22 mouse cellular contexts compared by ENCODE assay signal in the genomic region with DNA sequence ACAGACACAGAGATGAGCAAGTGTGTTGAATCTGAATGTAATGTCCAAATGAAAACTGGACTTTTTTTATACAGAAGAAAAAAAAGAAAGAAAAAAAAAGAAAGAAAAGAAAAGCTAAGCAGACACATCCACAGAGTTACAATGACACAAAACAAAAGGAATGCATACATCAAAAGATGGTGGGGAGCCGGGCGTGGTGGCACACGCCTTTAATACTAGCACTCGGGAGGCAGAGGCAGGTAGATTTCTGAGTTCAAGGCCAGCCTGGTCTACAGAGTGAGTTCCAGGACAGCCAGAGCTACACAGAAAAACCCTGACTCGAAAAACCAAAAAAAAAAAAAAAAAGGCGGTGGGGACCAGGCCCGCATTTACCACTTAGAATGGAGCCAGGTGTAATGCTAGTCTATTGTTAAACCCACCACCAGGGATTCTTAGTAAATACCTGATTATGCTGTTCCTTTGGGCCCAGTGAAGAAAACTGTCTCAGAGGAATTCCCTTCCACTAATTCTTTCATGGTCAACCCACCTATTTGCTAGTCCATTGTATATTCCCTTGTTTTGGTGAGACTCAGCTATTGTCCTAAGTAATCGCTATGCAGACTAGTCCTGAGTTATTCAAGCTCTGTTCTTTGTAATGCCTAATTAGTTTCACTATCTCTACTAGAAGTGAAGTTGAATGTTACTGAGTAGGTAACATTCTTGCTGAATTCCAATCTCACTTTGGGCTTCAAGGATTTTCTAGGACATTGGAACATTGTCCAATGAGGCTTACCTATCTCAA.
DNase-seq lines count a peak whose midpoint lies in the region; ATAC-seq and TF ChIP-seq lines count a peak whose summit lies in the region.
"Had no signal": no experiment of that assay in that cellular context is flagged by ENCODE, and none has a peak within 500 bp of the region (broad histone marks: within the 10 kb centered on the region; RNA-seq: fewer than 3 reads in every experiment).

No protein-coding gene starts in this region.

- H3K4me1 ChIP-seq in ES-Bruce4 (ENCODE audit: control insufficient read depth, insufficient read depth, low read length) = peaks cover 2% of the 10 kb centered on the region
- peaks cover 0 to 10% of the 10 kb centered on the region in 2 experiments; a peak in 3 of 4 replicates for H3K4me1 ChIP-seq in ES-E14 (ENCODE audit: control insufficient read depth in 2 of 2, insufficient read depth in 2 of 2, low read length in 2 of 2, poor library complexity in 1 of 2)
- no peaks in the 10 kb centered on the region for H3K4me1 ChIP-seq in forebrain, embryonic 12.5 days
- H3K4me1 ChIP-seq in hindbrain, embryonic 10.5 days (replicated peaks) = no peaks in the 10 kb centered on the region
- H3K4me1 ChIP-seq: embryonic facial prominence, embryonic 10.5 days; embryonic facial prominence, embryonic 12.5 days had no signal

- H3K4me3 ChIP-seq in ES-Bruce4 (ENCODE audit: low read depth, low read length) (no peak overlapping the region), ES-E14 (ENCODE audit: insufficient read depth in 1 of 2, low read depth in 1 of 2, low read length in 2 of 2, poor library complexity in 1 of 2, severe bottlenecking in 1 of 2) (no peak overlapping the region)
- H3K4me3 ChIP-seq in forebrain, embryonic 12.5 days (replicated peaks) = no peak overlapping the region
- no peak overlapping the region for H3K4me3 ChIP-seq in hindbrain, embryonic 10.5 days
- H3K4me3 ChIP-seq: embryonic facial prominence, embryonic 10.5 days; embryonic facial prominence, embryonic 12.5 days had no signal

- H3K27ac ChIP-seq in ES-Bruce4 (ENCODE audit: insufficient read depth, low read length) (peak overlapping the region; percentile 54), ES-E14 (ENCODE audit: insufficient read depth, low read depth, low read length, poor library complexity, severe bottlenecking) (peak overlapping the region; percentile 88)
- H3K27ac ChIP-seq in forebrain, embryonic 12.5 days = no peak overlapping the region
- H3K27ac ChIP-seq in hindbrain, embryonic 10.5 days = no peak overlapping the region
- H3K27ac ChIP-seq: embryonic facial prominence, embryonic 10.5 days; embryonic facial prominence, embryonic 12.5 days had no signal

- H3K36me3 ChIP-seq in ES-Bruce4 (ENCODE audit: control insufficient read depth, insufficient read depth, low read length, poor library complexity, severe bottlenecking) (no peaks in the 10 kb centered on the region; the same call in 1 of the 2 replicates), ES-E14 (ENCODE audit: control insufficient read depth, insufficient read depth, low read length, poor library complexity, severe bottlenecking) (peaks cover 4% of the 10 kb centered on the region; the same call in 1 of the 2 replicates)
- no peaks in the 10 kb centered on the region for H3K36me3 ChIP-seq in forebrain, embryonic 12.5 days (replicated peaks)
- H3K36me3 ChIP-seq in hindbrain, embryonic 10.5 days = no peaks in the 10 kb centered on the region
- H3K36me3 ChIP-seq: embryonic facial prominence, embryonic 10.5 days; embryonic facial prominence, embryonic 12.5 days had no signal

- DNase-seq in ES-E14 (ENCODE audit: low read depth, low spot score) = peak; percentile 60
- DNase-seq in WW6 (ENCODE audit: low read depth, low spot score) = peak; percentile 31
- DNase-seq in embryo, embryonic 11 days = no peak
- no peak for DNase-seq in hindbrain, embryonic 10.5 days (ENCODE audit: low spot score)
- DNase-seq: adrenal gland, postnatal 10 days; adrenal gland, postnatal 25 days; B cell, adult 2 months; cerebellum, adult 11 months; cerebellum, adult 18-20 months; cerebellum, adult 8-10 months; cerebellum, adult 9-11 months; cerebellum, postnatal 14 days; cerebellum, postnatal 36 days had no signal

- no peak overlapping the region for H3K9ac ChIP-seq in ES-Bruce4 (ENCODE audit: low read depth, poor library complexity, severe bottlenecking)
- no peak overlapping the region for H3K9ac ChIP-seq in ES-E14 (ENCODE audit: insufficient read depth, low read depth, low read length, poor library complexity, severe bottlenecking)
- no peak overlapping the region for H3K9ac ChIP-seq in forebrain, embryonic 12.5 days
- H3K9ac ChIP-seq: embryonic facial prominence, embryonic 12.5 days had no signal

- TF ChIP-seq EP300 in ES-Bruce4 (IDR thresholded peaks at IDR 0.05; ENCODE audit: insufficient read depth, low read depth, low read length) = no peak

- no peak for TF ChIP-seq CTCF in ES-Bruce4 (IDR thresholded peaks at IDR 0.05; ENCODE audit: low read depth, low read length)

- no peak for ATAC-seq in forebrain, embryonic 12.5 days (ENCODE audit: low FRiP score)
- ATAC-seq: activated CD4-positive, CD25-positive, alpha-beta regulatory T cell, adult 4 months; CD4-positive, CD25-positive, alpha-beta regulatory T cell, adult 4 months; forebrain, embryonic 14.5 days; forebrain, embryonic 16.5 days had no signal

- no peak for TF ChIP-seq POLR2A in ES-Bruce4 (IDR thresholded peaks at IDR 0.05; ENCODE audit: insufficient read depth, low read length)

- H3K4me2 ChIP-seq in forebrain, embryonic 12.5 days = no peak overlapping the region
- H3K4me2 ChIP-seq: embryonic facial prominence, embryonic 12.5 days had no signal

- H3K9me3 ChIP-seq in ES-Bruce4 (replicated peaks; ENCODE audit: control insufficient read depth, insufficient read depth, low read length, poor library complexity, severe bottlenecking) (peaks cover 17% of the 10 kb centered on the region), ES-E14 (ENCODE audit: control insufficient read depth, insufficient read depth, low read depth, low read length) (no peaks in the 10 kb centered on the region)
- H3K9me3 ChIP-seq in forebrain, embryonic 12.5 days = no peaks in the 10 kb centered on the region
- no peaks in the 10 kb centered on the region for H3K9me3 ChIP-seq in hindbrain, embryonic 10.5 days
- H3K9me3 ChIP-seq: embryonic facial prominence, embryonic 10.5 days; embryonic facial prominence, embryonic 12.5 days had no signal

- in situ Hi-C loops in ES-E14 (cut with MboI; ENCODE audit: low sequenced_read_pairs in 2 of 2, unreplicated experiment in 2 of 2) = no loop called here

- no peaks in the 10 kb centered on the region for H3K27me3 ChIP-seq in ES-Bruce4 (ENCODE audit: control insufficient read depth, insufficient read depth, low read length, poor library complexity, severe bottlenecking)
- no peaks in the 10 kb centered on the region for H3K27me3 ChIP-seq in forebrain, embryonic 12.5 days
- H3K27me3 ChIP-seq in hindbrain, embryonic 10.5 days (ENCODE audit: insufficient read depth, poor library complexity, severe bottlenecking) = no peaks in the 10 kb centered on the region
- H3K27me3 ChIP-seq: CH12.LX; embryonic facial prominence, embryonic 12.5 days had no signal

- 92% methylated on average over 8 of the region's 8 CpGs for WGBS in forebrain, embryonic 12.5 days
- WGBS in hindbrain, embryonic 10.5 days = 88% methylated on average over 8 of the region's 8 CpGs

TF ChIP-seq in ES-E14, 5 proteins besides CTCF, POLR2A, EP300 and RAD21:
- no peak for TF ChIP-seq ZC3H11A (IDR thresholded peaks at IDR 0.05; ENCODE audit: borderline replicate concordance, low read depth, low read length)
- peak; percentile 78; the same call in 1 of the 2 replicates for TF ChIP-seq ZNF384 (IDR thresholded peaks at IDR 0.05; ENCODE audit: low read depth, low read length)
- no peak for TF ChIP-seq MAFK (IDR thresholded peaks at IDR 0.05; ENCODE audit: insufficient read depth, low read depth, low read length)
- TF ChIP-seq HCFC1 (IDR thresholded peaks at IDR 0.05; ENCODE audit: borderline replicate concordance, insufficient read depth, low read length) = no peak
- TF ChIP-seq CHD2 (IDR thresholded peaks at IDR 0.05; ENCODE audit: low read depth, low read length) = no peak

Comparison
In these comparisons a context has a peak if more than half of its experiments do, and no peak if none do; other contexts are left out.
1. H3K27ac ChIP-seq: peak in ES-Bruce4 (single experiment) and ES-E14 (single experiment); none in forebrain, embryonic 12.5 days (single experiment) and hindbrain, embryonic 10.5 days (single experiment).
2. DNase-seq: peak in ES-E14 (single experiment) and WW6 (single experiment); none in embryo, embryonic 11 days (single experiment) and hindbrain, embryonic 10.5 days (single experiment).